Mouse (Mus musculus) CH12.LX (cell line): Measurements from ENCODE around the gene Sp100. TPM values are rescaled to one million over a fixed set of nuclear protein-coding genes. Genes with fewer than 3 reads are reported as not detected.

Experiments used
- DNase-seq: peaks from one replicate; pipeline ENCODE4 v3.0.0-alpha.2; 2013; ENCODE audit errors: extremely low read depth
- H3K27ac ChIP-seq: 2 replicates; pipeline ENCODE4 v1.5.1; 2012; ENCODE audit warnings: low read depth, mild to moderate bottlenecking, control low read depth, moderate library complexity; ENCODE audit not compliant: insufficient read depth
- H3K27me3 ChIP-seq: replicated peaks from 2 replicates; pipeline ENCODE3; 2012; ENCODE audit warnings: inconsistent platforms
- H3K36me3 ChIP-seq, 2 experiments: replicated peaks in 1 of 2; 2 replicates each; pipeline versions ENCODE3 to v1.6.1; 2012; ENCODE audit warnings: inconsistent platforms in 1 of 2, low read length in 1 of 2, mild to moderate bottlenecking in 1 of 2, mixed read lengths in 1 of 2, moderate library complexity in 1 of 2; ENCODE audit not compliant: control insufficient read depth in 1 of 2, insufficient read depth in 1 of 2
- H3K4me1 ChIP-seq, 2 experiments: 2 replicates each; pipeline ENCODE4 v1.6.1; 2012; ENCODE audit warnings: inconsistent platforms in 1 of 2, moderate library complexity in 1 of 2; ENCODE audit not compliant: insufficient read depth in 2 of 2, control insufficient read depth in 1 of 2
- H3K4me2 ChIP-seq: 2 replicates; pipeline ENCODE4 v1.6.1; 2012; ENCODE audit warnings: low read depth, mild to moderate bottlenecking, control low read depth; ENCODE audit not compliant: poor library complexity, insufficient read depth, severe bottlenecking
- H3K4me3 ChIP-seq, 3 experiments: fragments of 150-350 bp in 1 of 3; sonication (generic) in 1 of 3; replicated peaks in 1 of 3; 2 replicates each; pipeline versions ENCODE3 to v1.5.1; 2011 to 2012; ENCODE audit warnings: low read depth in 2 of 3, low read length in 2 of 3, mild to moderate bottlenecking in 2 of 3, moderate library complexity in 2 of 3, control low read depth in 1 of 3, improper control_type of control experiment in 1 of 3, inconsistent platforms in 1 of 3, mixed read lengths in 1 of 3; ENCODE audit not compliant: poor library complexity in 1 of 3
- H3K79me2 ChIP-seq: replicated peaks from 2 replicates; pipeline ENCODE4 v1.6.1; 2012; ENCODE audit warnings: mild to moderate bottlenecking, moderate library complexity; ENCODE audit not compliant: control insufficient read depth, poor library complexity, insufficient read depth, severe bottlenecking; ENCODE audit errors: extremely low read depth
- H3K9ac ChIP-seq: 2 replicates; pipeline ENCODE4 v1.6.1; 2012; ENCODE audit warnings: low read depth, mild to moderate bottlenecking, control low read depth, moderate library complexity; ENCODE audit not compliant: insufficient read depth
- H3K9me3 ChIP-seq: replicated peaks from 2 replicates; pipeline ENCODE3; 2012; ENCODE audit warnings: low read length, inconsistent platforms, mixed read lengths
- BHLHE40 ChIP-seq: IDR thresholded peaks from 2 replicates; pipeline ENCODE4 v1.6.1; 2011; ENCODE audit warnings: mild to moderate bottlenecking, low read depth, low read length, improper control_type of control experiment
- CHD1 ChIP-seq: IDR thresholded peaks from 2 replicates; pipeline ENCODE4 v1.6.1; 2012; ENCODE audit warnings: low read depth, low read length, improper control_type of control experiment, inconsistent platforms
- CHD2 ChIP-seq: IDR thresholded peaks from 2 replicates; pipeline ENCODE4 v1.6.1; 2011; ENCODE audit warnings: low read length, improper control_type of control experiment
- E2F4 ChIP-seq: IDR thresholded peaks from 2 replicates; pipeline ENCODE4 v1.6.1; 2011; ENCODE audit warnings: low read depth, low read length, improper control_type of control experiment; ENCODE audit not compliant: insufficient replicate concordance
- ELF1 ChIP-seq: IDR thresholded peaks from 2 replicates; pipeline ENCODE4 v1.6.1; 2014; ENCODE audit warnings: low read depth, mild to moderate bottlenecking, inconsistent platforms, low read length, improper control_type of control experiment
- EP300 ChIP-seq: IDR thresholded peaks from 2 replicates; pipeline ENCODE4 v1.6.1; 2011; ENCODE audit warnings: low read length, improper control_type of control experiment
- ETS1 ChIP-seq: conservative IDR thresholded peaks from 2 replicates; pipeline ENCODE4 v1.6.1; 2012; ENCODE audit warnings: low read depth, mild to moderate bottlenecking, inconsistent platforms, low read length, improper control_type of control experiment, moderate library complexity
- GABPA ChIP-seq: IDR thresholded peaks from 2 replicates; pipeline ENCODE4 v1.6.1; 2012; ENCODE audit warnings: low read depth, low read length, improper control_type of control experiment, inconsistent platforms; ENCODE audit not compliant: insufficient replicate concordance
- HCFC1 ChIP-seq: IDR thresholded peaks from 2 replicates; pipeline ENCODE4 v1.6.1; 2012; ENCODE audit warnings: low read depth, mild to moderate bottlenecking, inconsistent platforms, low read length, improper control_type of control experiment
- IRF4 ChIP-seq: IDR thresholded peaks from 2 replicates; pipeline ENCODE4 v1.6.1; 2014; ENCODE audit warnings: low read depth, mild to moderate bottlenecking, inconsistent platforms, low read length, improper control_type of control experiment
- JUN ChIP-seq: IDR thresholded peaks from 2 replicates; pipeline ENCODE4 v1.6.1; 2011; ENCODE audit warnings: low read depth, mild to moderate bottlenecking, low read length, improper control_type of control experiment, moderate library complexity; ENCODE audit not compliant: insufficient read depth
- JUND ChIP-seq: conservative IDR thresholded peaks from 2 replicates; pipeline ENCODE4 v1.6.1; 2011; ENCODE audit warnings: low read depth, low read length, improper control_type of control experiment
- MAX ChIP-seq: IDR thresholded peaks from 2 replicates; pipeline ENCODE4 v1.6.1; 2011; ENCODE audit warnings: low read length, improper control_type of control experiment
- MAZ ChIP-seq: IDR thresholded peaks from 2 replicates; pipeline ENCODE4 v1.6.1; 2012; ENCODE audit warnings: low read depth, mild to moderate bottlenecking, inconsistent platforms, low read length, improper control_type of control experiment, moderate library complexity
- MEF2A ChIP-seq: IDR thresholded peaks from 2 replicates; pipeline ENCODE4 v1.6.1; 2014; ENCODE audit warnings: low read depth, mild to moderate bottlenecking, inconsistent platforms, low read length, improper control_type of control experiment, borderline replicate concordance
- MYC ChIP-seq: IDR thresholded peaks from 2 replicates; pipeline ENCODE4 v1.6.1; 2011; ENCODE audit warnings: low read depth, mild to moderate bottlenecking, improper control_type of control experiment, low read length
- NRF1 ChIP-seq: IDR thresholded peaks from 2 replicates; pipeline ENCODE4 v1.6.1; 2014; ENCODE audit warnings: low read depth, mild to moderate bottlenecking, inconsistent platforms, low read length, improper control_type of control experiment, moderate library complexity
- POLR2A ChIP-seq: IDR thresholded peaks from 2 replicates; pipeline ENCODE4 v1.6.1; 2011; ENCODE audit warnings: low read depth, mild to moderate bottlenecking, improper control_type of control experiment, low read length
- RCOR1 ChIP-seq: conservative IDR thresholded peaks from 2 replicates; pipeline ENCODE4 v1.6.1; 2012; ENCODE audit warnings: low read depth, mild to moderate bottlenecking, inconsistent platforms, low read length, improper control_type of control experiment
- SIN3A ChIP-seq: IDR thresholded peaks from 2 replicates; pipeline ENCODE4 v1.6.1; 2012; ENCODE audit warnings: low read length, improper control_type of control experiment, inconsistent platforms
- SMC3 ChIP-seq: IDR thresholded peaks from 2 replicates; pipeline ENCODE4 v1.6.1; 2011; ENCODE audit warnings: low read depth, low read length, improper control_type of control experiment
- TBP ChIP-seq: conservative IDR thresholded peaks from 2 replicates; pipeline ENCODE4 v1.6.1; 2011; ENCODE audit warnings: low read depth, low read length, improper control_type of control experiment
- TCF12 ChIP-seq: IDR thresholded peaks from 2 replicates; pipeline ENCODE4 v1.6.1; 2014; ENCODE audit warnings: low read depth, mild to moderate bottlenecking, inconsistent platforms, low read length, improper control_type of control experiment
- UBTF ChIP-seq: IDR thresholded peaks from 2 replicates; pipeline ENCODE4 v1.6.1; 2012; ENCODE audit warnings: low read depth, mild to moderate bottlenecking, inconsistent platforms, low read length, improper control_type of control experiment, moderate library complexity
- ZKSCAN1 ChIP-seq: IDR thresholded peaks from 2 replicates; pipeline ENCODE4 v1.6.1; 2012; ENCODE audit warnings: low read depth, inconsistent platforms, low read length, improper control_type of control experiment, borderline replicate concordance
- dilution Hi-C: fragments of 300-500 bp; cut with MboI; formaldehyde crosslinking; loops from 2 replicates; pipeline ENCODE4 v1.14.3; 2020; ENCODE audit warnings: low sequenced_read_pairs; ENCODE audit not compliant: extremely low pct_unique_long_range_greater_than_20kb, extremely low pct_ligation_motif_present
- in situ Hi-C: fragments of 300-500 bp; cut with MboI; formaldehyde crosslinking; loops from 3 replicates; pipeline ENCODE4 v1.14.3; 2019; ENCODE audit warnings: low sequenced_read_pairs, low pct_ligation_motif_present, low pct_unique_long_range_greater_than_20kb, mixed read lengths
- polyA plus RNA-seq: library from polyadenylated mRNA; unstranded; fragments of >175 nt; gene quantifications from 2 replicates; pipeline ENCODE4 v1.2.1, GENCODE M21; 2012; ENCODE audit warnings: low read depth; ENCODE audit not compliant: insufficient read length
- total RNA-seq, 2 experiments: library from RNA; depleted of rRNA; stranded (reverse); fragments of 300-350 nt in 1 of 2; fragments of >200 nt in 1 of 2; gene quantifications; 2 replicates each; pipeline ENCODE4 v1.2.3; 2012 to 2014

Sp100 gene
- total and polyA plus RNA-seq, 3 experiments, result 24.7 to 74.0 (median 59.5) TPM

- Histone ChIP-seq H3K79me2 (no peaks in the 10 kb centered on the region), H3K4me3 (no peak overlapping the region), H3K27ac (no peak overlapping the region), H3K9me3 (no peaks in the 10 kb centered on the region), H3K4me2 (0 out of 2 replicates have a peak overlapping the region, but pooled peaks have one; percentile 57), H3K4me1 (peaks cover 3 to 48% of the 10 kb centered on the region in 2 experiments; a peak in 3 of 4 replicates), H3K9ac (no peak overlapping the region), H3K36me3 (peaks cover 6 to 72% of the 10 kb centered on the region in 2 experiments), H3K27me3 (no peaks in the 10 kb centered on the region)
- in situ Hi-C loops, result no loop called here
- peak; percentile 92 for DNase-seq
- dilution Hi-C loops, result no loop called here
- TF ChIP-seq BHLHE40 (peak; percentile 68), GABPA (no peak), MYC (0 out of 2 replicates have a peak, but pooled peaks have one; percentile 49), EP300 (peak; percentile 86), TCF12 (0 out of 2 replicates have a peak, but pooled peaks have one; percentile 35), CHD1 (no peak), JUND (peak; percentile 84), MAX (0 out of 2 replicates have a peak, but pooled peaks have one; percentile 29), ZKSCAN1 (no peak), E2F4 (no peak), CHD2 (peak; percentile 31; the same call in 1 of the 2 replicates), ETS1 (peak; percentile 44), RCOR1 (0 out of 2 replicates have a peak, but pooled peaks have one; percentile 52), ELF1 (peak; percentile 39; the same call in 1 of the 2 replicates), MAZ (0 out of 2 replicates have a peak, but pooled peaks have one; percentile 54), POLR2A (no peak), SMC3 (peak; percentile 7; the same call in 1 of the 2 replicates), NRF1 (no peak), IRF4 (peak; percentile 29; the same call in 1 of the 2 replicates), HCFC1 (0 out of 2 replicates have a peak, but pooled peaks have one; percentile 22), SIN3A (peak; percentile 46; the same call in 1 of the 2 replicates), JUN (peak; percentile 54; the same call in 1 of the 2 replicates), UBTF (no peak), TBP (0 out of 2 replicates have a peak, but pooled peaks have one; percentile 50), MEF2A (no peak)
These were observed 48.1 kb downstream of the Sp100 start for GRCm38 (mm10) chr1:85697721-85698493.
